Mouse (Mus musculus): ENCODE data around the gene Sdhd.
"Not testable (repeated sequence)": the region's sequence is repeated elsewhere in the genome, so short reads cannot be mapped to it uniquely, and the experiment has no call there.

Sdhd gene

DNA sequence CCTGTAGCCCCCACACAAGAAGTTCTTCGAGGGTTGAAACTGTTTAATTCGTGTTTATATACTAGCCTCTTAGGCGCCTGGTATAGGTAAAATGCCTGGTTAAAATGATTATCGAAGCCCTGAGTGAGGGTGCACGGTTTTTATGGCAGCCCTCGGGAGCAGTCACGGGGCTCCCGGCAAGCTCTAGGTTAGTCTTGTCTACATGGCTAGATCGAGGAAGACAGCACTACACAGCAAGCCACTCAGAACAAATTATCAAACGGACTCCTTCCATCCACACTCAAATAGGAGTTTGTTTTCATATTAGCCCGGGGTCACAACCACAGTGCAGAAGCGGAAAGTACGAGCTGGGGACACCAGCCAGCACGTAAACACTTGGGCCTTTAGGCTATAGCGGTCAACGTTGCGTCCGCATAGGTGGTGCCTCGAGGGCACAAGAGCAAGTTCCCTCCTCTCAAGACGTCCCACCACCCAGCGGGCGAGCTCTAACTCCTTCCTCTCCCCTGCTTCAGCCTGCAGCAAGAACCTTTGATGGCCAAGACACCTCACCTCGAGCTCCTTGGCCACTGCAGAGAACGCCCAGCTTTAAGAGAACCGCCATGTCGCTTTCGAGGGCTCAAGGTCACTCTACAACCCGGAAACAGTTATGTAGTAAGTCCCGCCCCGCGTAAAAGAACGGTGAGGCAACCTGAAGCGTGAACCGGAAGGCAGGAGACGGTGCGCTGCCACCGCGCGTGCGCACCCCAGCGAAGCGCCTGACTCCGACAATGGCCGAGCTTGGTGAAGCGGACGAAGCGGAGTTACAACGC is at the start of gene Sdhd, which contains the start of gene Timm8b:
Gene Sdhd (minus strand): TSS at position 624 of the 809 bp plus-strand sequence.
Gene Timm8b (plus strand): TSS at position 722 of the 809 bp plus-strand sequence.
- DNase-seq = peak; percentile 94

GRCm38 (mm10) chr9:50650503-50650902 is 46.9 kb upstream of the Sdhd start:
- no peak for DNase-seq

GRCm38 (mm10) chr9:50646826-50647370 is 43.3 kb upstream of the Sdhd start:
- DNase-seq = no peak

DNA sequence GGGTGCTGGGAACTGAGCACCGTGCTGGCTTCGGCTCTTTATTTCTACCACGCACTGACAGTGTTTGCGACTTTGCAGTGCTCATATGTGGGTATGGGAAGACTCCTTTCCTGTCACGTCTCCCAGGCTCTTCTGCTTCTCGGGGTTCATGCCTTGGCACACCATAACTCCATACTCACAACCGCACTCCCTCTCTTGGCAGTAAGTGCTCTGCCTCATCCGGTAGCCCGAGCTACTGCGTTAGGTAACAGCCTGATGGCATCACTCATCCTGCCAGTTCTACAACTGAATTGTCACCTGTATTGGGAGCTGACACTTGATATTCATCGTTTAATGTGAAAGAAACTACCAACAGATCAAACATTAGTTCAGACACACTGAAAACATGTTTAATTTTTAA is 30.7 kb upstream of the Sdhd start:
- DNase-seq = no peak

DNA sequence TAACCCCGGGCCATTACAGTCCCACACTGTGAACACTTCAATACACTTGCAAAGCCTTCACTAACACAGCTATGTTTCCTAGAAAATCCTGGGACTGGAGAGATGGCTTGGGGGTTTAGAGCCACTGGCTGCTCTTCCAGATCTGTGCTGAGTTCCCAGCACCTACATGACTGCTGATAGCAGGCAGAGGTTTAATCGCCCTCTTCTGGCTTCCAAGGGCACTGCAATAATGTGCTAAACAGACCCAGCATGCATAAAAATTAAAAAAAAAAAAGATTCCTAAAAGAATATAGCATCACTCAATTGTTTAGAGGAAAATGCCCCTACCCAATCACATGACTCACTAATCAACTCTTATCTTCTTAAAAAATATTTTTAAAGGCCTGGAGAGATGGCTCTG is 29.4 kb upstream of the Sdhd start:
- peak; percentile 13 for DNase-seq

DNA sequence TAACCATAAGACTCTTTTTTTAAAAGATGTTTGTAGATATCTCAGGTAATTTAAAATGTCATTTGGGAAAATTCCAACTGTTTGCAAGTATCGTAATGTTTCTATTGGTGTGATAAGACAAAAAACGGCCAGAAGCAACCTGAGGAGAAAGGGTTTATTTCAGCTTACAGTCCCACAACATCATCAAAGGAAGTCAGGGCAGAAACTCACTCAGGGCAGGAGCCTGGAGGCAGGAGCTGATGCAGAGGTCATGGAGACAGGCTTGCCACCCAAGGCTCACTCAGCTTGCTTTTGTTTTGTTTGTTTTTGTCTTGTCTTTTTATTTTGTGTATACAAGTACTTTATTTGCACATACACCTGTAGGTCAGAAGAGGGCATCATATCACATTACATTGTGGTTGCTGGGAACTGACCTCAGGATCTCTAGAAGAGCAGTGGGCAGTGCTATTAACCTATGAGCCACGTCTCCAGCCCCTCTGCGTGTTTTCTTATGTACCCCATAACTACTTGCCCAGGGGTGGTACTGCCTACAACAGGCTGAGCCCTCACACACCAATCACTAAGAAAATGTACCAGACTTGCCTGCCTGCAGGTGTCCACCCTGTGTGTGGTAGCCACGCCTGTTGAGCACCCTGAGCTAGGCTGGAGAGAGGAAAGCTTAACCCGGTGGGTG is 28.5 kb upstream of the Sdhd start:
- no peak for DNase-seq

DNA sequence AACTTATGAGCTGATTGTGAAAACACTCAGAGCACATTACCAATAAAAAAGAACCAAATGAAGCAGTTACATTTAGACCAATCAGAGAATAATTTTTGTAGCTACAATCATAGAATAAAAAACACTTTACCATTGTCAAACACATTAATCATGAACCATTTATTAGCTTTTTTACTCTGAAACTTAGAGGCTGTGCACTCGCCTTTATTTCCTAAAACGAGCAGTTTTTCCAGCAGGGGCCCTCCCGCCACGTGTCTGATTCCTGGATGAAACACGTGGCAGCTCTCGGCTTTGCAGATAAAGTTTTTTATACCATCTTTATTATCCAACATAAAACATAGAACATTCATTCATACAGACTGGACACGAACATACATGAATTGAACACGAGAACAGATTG is 27.3 kb upstream of the Sdhd start:
- not testable (repeated sequence) for DNase-seq

- DNase-seq = no peak
Observed at GRCm38 (mm10) chr9:50617794-50618330, 14.2 kb upstream of the Sdhd start.

DNA sequence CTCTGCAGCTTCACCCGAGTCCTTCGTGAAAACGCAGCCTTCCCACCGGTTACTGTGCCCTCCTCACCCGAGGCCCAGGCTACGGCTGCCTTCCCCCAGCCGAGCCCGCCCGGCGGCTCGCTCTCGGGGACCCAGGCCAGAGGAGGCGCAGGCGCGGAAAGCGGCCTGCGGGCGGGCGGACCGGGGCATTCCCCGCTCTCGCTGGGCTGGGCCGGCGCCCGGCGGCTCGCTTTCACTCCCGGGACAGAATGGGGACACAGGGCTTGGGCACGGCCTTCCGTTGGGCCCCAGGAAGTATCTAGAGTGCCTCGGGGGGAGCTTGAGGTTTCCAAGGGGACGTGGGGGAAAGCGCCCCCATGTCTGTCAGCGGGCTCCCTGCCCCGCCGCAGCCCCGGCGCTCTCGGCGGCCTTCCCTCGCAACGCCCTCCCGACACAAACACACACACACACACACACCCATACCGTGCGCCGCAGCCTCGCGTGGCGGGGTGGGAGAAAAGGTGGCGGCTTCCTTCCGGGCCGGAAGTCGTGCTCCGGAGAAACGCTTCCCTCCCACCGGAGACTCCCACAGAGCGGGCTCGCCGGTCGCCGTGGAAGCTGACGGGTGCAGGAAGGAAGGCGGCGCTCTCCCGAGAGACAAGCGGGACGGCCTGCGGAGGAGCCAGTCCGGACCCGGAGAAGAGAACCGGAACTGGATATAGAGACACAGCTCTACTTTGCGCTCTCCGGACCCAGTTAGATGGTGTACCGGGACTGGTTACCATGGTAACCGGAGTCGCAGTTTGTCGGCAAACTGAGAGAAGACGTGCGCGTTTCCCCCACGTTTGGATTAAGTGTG is 13.4 kb upstream of the Sdhd start, which contains the start of the genes Pih1d2 and Nkapd1:
Gene Pih1d2 (plus strand): TSS at position 556 of the 838 bp plus-strand sequence.
Gene Nkapd1 (minus strand): TSS at position 699 of the 838 bp plus-strand sequence.
- peak; percentile 87 for DNase-seq

GRCm38 (mm10) chr9:50616161-50616560 is 12.5 kb upstream of the Sdhd start:
- no peak for DNase-seq

GRCm38 (mm10) chr9:50612115-50612514 is 8.5 kb upstream of the Sdhd start:
- DNase-seq = no peak

DNA sequence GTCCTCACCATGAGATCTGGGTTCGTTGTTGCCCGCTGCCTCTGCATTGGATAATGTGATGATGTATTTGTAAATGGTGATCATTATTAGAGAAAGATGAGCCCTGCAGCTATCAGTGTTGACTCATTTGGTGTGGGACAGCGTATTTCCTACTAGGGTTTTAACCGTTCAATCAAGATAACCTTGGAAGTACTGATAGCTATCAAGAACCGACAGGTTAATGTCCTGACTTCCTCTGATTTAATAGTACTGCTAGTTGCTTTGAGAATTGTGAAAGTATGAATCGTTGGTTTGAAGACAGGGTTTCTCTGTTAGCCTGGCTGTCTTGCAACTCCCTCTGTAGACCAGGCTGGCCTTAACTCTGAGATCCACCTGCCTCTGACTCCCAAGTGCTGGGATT is 726 bp upstream of the Sdhd start:
- no peak for DNase-seq

GRCm38 (mm10) chr9:50603998-50604324 is 349 bp upstream of the Sdhd start:
- no peak for DNase-seq

- no peak for DNase-seq
Observed at GRCm38 (mm10) chr9:50602055-50602845, 1.4 kb downstream of the Sdhd start.

DNA sequence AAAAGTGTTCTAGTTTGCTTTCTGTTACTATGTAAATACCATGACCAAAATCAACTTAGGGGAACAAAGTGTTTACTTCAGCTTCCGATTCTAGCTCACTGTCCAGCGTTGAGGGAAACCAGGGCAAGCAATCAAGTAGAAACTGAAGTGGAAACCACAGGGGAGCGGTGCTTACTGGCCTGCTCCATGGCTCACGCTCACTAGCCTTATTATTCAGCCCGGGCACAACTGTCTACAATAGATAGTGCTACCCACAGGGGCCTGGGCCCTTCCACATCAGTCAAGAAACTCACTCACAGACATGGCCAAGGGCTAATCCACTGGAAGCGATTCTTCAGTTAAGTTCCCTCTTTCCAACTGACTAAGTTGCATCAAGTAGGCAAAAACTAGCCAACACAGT is 2.1 kb downstream of the Sdhd start:
- DNase-seq = no peak

DNA sequence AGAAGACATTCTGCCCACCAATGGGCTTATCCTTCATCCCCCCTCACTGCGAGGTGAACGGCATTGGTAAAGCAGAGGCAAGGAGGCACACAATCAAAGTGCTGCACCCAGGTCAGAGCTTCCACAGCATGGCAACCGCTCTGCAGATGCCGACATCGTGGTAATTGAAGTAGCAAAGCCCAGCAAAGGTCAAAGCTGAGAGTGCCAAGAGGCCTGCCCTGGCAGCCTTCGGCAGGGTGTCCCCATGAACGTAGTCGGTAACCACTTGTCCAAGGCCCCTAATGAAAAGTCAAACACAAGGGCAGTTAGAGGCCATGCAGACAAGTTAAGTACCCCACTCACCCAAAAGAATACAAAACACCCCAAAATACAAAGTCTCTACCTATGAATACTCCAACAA is 6.6 kb downstream of the Sdhd start:
- no peak for DNase-seq

DNA sequence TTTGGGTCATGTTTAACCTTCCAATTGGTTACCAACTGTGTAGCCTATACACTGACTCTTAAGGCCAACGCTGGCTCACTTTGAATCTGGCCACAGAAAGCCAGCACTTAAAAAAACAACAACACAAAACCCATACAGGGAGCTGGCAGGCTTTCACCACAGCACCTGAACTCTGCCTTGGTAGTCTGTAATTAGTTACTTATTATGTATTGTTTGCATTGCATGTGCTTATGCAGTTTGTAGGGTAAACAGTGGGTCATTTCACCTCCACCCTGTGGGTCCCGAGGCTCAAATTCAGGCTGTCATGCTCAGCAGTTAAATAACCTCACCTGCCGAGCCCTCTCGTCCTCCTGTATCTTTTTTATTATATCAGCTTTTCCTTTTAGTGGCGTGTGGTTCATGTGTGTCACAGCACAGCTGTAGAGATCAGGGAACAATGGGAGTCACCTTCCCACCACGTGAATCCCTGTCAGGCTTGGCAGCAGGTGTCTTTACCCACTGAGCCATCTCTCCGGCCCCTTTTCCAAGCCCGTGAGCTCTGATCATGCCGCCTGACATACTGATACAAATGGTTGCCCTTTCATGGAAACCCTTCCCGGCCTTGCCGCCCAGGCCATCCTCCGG is 8.7 kb downstream of the Sdhd start:
- no peak for DNase-seq

DNA sequence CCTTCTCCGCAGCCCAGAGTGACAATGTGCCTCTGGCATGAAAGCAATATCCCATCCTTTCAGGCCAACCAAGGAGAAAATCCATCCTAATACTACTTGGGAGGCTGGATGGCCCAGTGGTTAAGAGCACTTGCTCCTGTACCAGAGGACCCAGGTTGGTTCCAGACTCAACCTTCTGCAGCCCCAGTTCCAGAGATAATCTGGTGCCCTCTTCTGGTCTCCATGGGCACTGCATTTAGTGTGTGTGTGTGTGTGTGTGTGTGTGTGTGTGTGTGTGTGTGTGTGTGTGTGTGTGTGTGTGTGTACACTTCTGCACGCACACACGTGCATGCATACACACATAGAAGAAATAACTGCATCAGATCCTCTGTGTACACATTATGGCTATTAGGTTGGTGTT is 10.1 kb downstream of the Sdhd start:
- DNase-seq = peak; percentile 55

DNA sequence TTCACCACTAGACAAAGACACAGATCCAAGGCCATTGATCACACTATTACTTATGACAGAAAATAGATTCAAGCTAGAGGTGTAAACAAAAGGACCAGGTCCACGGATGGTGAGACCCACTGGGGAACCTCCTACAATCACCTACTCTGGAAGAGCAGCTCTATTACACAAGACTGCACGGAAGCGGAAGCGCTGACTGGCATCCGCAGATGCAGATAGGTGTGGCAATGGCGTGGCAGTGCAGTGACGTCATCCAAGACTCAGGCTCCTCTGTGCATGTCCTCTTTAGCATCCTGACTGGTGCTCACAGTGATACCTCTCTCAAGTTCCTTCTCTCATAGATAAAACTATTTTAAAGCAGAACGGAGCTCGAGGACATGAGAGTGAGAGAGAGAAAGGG is 10.7 kb downstream of the Sdhd start:
- DNase-seq = no peak

DNA sequence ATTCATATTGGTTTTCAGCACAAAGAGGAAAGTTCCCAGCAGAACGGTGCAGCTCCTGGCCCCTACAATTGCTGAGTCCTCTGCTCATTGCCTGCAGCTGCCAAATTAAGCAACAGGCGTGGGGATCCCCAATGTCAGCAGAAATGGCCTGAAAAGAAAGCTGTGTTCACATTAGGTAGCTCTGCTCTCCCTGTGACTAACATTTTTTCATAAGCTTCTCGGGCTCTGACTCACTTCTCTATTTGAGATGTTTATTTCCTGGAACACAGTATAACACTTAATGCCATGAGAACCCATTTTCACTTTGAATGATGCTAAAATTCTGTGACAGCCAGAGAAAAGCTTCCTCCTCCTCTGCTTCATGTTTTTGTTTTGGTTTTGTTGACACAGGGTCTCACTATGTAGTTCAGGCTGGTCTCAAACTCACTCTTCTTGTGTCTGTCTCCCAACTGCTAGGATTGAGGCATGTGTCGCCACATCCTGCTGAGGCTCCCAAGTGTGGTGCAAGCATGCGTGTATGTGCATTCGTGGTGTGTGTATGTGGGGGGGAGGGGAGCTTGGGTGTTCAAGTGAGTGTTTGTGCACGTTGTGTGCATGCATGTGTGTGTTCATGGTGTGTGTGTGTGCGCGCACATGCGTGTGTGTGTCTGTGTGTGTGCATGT is 12.6 kb downstream of the Sdhd start:
- DNase-seq = no peak

GRCm38 (mm10) chr9:50586955-50587354 is 16.7 kb downstream of the Sdhd start:
- DNase-seq = no peak

Measured in thymus, postnatal 14 days (tissue).